Mouse (Mus musculus): ENCODE measurements around the gene Masp1.
A peak's percentile ranks its signal among the peaks of the same experiment; 100 is the strongest.

Gene Masp1

DNA sequence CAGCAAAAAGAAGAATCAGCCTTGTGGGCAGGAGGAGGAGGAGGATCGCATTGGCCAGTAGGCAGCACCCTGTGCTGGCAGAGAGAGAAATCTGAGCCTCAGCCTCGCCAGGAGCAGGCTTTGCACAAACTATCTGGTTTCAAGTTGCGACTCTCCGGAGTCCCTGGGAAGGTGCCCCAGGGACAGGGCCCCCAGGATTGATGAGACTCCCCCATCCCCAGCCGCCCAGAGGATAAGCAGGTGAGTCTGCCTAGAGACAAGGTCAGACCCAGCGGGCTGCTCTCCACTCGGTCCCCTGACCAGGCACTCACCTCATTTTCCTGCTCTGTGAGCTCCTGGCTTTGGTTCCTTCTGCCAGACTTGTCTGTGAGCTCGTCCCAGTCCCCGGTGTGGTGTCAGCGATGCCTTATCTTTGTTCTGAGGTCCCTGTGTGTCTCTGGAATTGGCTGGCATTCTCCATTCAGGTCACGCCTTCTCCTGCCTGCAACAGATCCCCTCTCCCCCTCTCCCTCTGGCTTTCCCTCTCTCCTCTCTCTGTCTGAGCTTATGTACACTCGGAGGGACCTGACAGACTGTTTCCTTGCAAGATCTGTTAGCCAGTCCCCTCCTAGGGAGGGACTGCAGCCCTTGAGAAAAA, at the start of gene Masp1, which contains the start of gene Rtp4:
TSS of gene Masp1 (minus strand) at position 581 of the 637 bp plus-strand sequence.
TSS of gene Rtp4 (plus strand) at position 57 of the 637 bp plus-strand sequence.
- no peak for DNase-seq (ENCODE audit: low spot score)

DNA sequence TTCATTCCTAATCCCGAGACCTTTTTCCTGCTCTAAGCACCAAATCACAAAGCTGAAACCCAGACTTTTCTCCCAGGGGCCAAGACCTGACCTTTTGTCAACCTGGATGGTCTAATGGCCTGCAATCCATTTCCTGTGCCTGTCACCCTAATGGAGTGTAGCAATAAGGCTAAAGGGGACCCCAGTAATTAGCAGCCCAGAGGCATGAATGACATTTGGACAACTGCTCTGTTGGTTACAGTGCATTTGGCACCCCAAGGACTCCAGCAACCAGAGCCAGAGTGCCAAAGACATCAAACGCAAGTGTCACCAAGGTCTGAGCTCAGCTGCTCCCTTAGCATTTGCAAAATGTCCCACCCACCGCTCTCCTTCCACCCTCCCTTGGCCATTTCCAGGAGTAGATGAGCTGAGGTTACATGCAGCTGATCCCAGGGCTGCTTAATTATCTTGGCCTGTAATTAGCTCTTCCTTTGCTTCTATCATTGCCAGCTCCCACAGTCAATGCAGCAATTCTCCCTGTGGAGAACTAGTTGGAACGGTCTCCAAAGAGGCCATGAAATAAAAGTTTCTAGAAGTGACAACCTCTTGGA, 47.8 kb upstream of the Masp1 start:
- DNase-seq (ENCODE audit: low spot score): no peak

DNA sequence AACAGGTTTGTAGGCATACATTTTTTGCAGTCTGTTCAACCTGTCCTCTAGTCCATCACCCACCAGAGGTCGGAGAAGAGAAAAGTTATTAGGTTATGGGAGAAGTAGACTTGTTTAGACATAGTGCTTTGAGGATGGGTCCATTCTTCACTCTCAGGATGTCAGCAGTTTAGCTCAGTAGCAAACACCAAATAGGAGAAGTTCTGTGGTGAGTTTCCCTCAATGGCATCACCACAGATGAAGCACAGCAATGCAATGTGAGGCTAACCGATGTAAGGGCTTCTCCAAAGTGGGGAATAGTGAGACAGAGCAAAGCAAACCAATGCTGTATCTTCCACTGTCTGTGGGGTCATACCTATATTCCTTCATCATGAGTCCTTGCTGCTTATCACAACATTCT, 37.1 kb upstream of the Masp1 start:
- DNase-seq (ENCODE audit: low spot score): no peak

DNA sequence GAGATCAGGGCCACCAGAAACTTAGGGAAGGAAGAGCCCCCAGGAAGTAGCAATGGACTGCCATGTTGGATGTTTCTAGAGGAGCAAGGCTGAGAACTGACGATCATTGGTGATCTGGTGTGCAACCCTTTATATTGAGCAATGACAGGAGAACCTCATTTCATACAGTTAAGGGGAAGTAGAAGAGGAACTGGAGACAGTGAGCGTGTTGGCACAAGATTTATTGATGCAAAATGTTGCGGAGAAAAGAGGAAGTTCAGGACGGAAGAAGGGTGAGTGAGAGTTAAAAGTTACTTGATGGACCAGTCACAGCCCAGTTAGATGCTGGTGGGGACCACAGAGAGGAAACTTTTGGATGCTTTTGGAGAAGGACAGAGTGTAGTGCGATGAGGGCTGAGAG, 36.6 kb upstream of the Masp1 start:
- no peak for DNase-seq (ENCODE audit: low spot score)

DNA sequence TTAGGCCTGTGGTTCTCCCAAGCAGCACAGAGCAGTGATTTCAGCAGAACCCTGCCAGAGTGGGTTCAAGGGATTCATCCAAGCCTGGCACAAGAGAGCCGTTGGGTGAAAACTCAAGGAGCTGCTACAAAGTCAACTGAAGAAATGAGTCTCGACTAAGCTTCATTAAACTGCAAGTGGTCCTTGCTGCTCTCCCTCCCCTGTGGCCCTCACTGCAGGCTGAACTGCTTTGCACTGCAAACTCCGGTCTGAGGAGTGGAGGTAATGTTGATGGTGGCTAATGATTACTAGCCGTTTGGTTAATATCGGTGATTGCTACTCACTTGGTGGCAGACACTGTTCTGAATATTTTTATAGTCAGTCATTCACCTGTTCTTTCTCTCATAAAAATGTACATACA, 34.1 kb upstream of the Masp1 start:
- no peak for DNase-seq (ENCODE audit: low spot score)

DNA sequence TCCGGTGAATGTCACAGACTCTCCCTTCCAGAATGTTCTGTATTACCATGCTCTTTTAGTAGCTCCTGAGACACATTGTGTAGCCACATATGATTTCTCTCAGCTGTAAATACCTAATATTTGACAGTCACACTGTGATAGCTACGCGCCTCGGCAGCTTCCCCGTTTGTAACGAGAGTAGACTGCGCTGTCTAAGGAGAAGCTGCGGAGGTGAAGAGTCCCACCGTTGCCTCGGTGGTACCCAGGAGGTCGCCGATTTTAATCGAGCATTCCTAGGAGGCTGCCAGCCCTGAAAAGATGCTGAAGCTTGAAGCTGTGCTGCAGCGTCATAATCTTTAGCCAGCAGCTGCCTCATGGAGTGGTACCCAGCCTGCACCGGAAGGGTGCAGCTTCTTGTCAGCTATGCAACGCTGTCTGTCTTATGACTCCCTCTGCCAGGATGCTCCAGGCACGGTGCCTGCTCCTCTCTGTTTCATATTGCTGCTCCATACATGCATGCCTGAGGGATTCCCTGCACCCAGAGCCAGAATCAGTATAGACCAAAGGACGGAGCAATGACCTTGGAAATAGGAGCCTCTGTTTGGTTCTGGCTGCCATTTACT, 30.5 kb upstream of the Masp1 start:
- DNase-seq (ENCODE audit: low spot score): no peak

DNA sequence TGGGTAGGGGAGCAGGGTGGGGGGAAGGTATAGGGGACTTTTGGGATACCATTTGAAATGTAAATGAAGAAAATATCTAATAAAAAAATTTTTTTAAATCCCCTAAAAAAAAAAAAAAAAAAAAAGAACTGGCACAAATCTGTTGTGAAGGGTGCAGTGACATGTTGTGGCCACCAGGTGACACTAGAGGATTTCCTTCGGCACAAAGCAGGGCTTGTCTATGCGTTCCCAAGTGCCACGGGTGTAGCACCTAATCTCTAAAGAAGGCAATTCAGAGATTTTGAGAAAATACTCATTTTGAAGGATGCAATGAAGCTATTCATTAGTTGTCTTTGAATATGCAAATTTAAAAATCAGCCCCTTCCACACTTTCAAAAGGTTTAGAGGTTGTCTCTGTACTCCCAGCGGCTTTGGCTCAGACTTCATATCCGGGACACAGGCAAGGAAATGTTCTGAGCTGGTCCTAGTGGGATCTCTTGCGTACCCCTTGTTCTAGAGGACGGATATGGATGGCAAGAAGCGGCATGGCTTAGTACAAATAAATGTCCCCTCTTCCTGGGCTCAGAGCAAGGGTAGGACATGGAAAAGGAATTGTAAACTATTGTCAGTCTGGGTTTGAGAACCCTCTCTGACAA, 29.8 kb upstream of the Masp1 start:
- DNase-seq (ENCODE audit: low spot score): peak; percentile 30

DNA sequence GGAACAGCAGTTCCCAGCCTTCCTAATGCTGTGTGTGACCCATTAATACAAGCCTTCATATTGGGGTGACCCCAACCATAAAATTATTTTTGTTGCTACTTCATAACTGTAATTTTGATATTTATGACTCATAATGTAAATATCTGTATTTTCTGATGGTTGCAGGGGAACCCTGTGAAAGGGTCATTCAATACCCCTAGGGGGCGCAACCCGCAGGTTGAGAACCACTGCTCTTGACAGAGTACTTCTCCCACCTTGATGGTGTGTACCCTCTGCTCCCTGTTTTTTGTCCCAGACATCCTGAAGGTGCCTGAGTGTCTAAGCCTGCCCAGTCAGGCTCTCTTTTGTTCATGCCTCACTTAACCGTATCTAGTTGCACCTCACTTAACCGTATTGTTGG, 27.2 kb upstream of the Masp1 start:
- DNase-seq (ENCODE audit: low spot score): no peak

DNA sequence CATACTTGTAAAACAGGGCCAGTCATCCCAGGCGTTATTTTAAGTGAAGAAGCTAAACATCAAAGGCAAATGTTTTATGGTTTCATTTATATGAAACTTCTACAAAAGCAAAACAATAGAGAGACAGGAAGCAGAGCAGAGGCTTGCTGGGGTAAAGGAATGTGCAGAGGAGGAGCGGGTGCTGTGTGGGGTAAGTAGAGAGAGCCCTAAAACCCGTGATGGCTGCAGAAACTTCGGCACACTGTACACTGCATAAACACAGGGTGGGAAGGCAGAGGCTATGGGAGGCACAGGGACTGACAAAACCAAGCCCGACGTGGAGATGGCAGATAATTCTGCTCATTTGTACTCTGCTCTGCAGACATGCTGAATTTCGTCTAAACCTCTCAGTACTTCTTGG, 23.7 kb upstream of the Masp1 start:
- DNase-seq (ENCODE audit: low spot score): no peak

DNA sequence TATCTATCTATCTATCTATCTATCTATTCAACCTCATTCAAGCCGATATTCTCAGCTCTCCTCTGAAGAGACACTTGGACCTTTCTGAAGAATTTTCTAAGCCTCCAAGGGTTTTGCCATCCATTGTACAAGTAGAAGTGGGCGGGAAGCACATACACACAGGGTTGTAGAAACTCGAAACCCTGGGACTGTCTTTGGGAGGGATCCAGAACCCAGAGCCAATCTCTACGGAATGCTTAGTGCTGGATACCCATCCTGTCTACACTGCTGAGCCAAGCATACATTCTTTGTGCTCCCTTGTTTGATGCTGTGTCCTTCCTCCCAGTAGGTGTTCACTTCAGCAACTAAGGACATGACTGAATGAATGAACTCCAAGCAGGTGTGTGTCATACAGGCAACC, 22.3 kb upstream of the Masp1 start:
- no peak for DNase-seq (ENCODE audit: low spot score)

DNA sequence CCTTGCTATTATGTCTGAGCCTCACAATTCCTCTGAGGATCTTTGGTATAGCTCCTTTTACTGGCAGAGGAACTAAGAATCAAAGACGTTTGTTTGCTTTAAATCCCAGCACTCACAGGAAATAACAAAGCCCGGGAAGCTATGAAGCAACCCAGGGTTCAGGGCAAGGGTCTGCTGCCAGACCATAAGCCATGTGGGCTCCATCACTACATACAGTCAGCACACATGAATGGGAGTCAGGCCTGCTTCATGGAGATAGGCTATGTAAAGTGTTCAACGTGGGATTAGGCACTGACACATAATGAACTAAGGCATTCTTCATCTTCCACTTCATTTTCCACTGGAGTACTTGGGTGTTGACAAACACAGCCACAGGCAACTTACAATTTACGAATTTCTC, 20.4 kb upstream of the Masp1 start:
- no peak for DNase-seq (ENCODE audit: low spot score)

DNA sequence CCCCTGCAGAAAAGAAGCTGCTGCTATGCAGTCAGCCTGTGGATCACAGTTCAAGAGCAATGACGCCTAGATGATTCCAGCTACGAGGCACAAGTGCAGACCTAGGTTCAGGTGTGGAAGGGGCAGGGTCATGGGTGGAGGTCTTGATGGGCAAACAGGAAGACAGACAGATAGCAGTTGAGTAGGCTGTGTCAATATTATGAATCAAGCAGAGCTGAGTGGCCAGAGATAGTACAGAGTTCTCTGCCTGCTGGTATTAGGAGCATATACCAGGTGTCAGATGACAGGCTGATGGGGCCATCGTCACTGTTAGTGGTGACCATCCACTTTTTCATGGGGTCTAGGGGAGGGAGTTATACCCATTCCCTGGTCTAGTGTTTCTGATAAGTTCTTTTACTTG, 13.1 kb upstream of the Masp1 start:
- DNase-seq (ENCODE audit: low spot score): no peak

DNA sequence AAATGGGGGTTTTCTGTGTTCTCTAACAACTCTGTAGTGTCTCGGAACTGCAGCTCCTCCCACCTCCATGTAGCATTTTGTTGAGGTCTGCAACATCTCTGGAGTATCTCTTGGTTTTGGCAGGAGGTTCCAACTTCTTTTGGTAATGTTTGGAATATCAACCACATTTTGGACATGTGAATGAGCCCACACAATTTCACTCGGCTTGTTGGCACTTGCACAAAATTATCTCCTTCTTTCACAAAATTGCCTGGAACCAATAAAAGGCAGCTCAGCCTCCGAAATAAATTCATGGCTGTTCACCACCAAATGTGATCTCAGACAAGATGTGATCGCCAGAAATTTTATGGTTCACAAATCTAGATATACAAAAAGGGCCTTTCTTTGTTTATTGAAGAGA, 8.6 kb upstream of the Masp1 start:
- no peak for DNase-seq (ENCODE audit: low spot score)

DNA sequence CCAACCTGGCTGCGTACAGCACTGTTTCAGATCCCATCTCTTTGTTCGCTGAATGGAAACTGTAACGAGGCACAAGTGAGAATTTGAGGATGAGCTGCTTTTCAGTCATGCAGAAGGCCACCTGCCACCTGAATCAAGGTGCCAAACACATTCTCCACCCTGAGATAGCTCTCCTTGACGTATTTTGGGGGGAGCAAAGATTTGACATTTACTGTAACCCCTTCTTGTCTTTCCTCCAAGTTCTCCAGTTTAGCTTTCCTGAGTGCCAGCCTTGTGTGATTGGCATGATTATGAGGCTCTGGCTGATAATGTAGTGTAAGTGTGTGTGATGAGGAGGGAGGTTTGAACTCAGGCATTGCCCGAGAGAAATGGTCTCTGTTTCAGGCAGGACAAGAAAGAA, 1.5 kb upstream of the Masp1 start:
- DNase-seq (ENCODE audit: low spot score): no peak

DNA sequence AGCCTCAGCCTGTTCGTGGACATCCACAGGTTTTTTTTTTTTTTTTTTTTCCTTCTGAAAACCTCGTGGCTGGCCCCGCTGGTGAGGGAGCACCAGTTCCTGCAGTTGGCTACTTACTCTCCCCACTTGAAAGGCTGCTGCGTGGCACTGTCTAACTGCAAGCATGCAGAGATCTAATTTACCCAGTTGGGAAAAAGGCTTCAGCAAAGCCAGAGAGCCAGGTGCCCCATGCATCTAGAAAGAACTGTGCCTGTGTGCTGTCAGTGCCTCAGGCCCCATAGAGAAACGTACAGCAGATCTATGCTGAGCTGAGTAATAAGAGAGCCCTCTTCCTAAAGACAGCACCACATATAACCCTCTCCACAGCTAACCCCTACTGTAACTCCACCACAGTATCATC, 477 bp upstream of the Masp1 start:
- no peak for DNase-seq (ENCODE audit: low spot score)

DNA sequence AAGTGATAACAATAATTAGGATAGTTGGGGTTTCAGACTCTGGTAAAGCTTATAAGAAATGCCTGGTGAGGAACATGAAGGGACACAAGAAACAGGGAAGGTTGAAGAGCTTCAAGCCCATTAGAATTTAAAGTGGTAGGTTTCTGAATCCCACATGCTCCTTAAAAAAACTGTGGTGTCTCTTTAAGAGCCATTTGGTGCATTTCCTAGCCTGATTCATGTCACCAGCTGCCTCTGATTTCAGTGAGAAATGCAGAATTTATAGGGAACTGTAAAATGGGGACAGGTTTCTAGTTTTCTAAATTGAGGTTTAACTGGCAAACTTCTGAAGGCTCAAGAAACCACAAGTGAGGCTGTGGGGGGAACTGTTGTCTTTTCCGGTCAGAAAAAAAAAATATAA, 844 bp downstream of the Masp1 start:
- DNase-seq (ENCODE audit: low spot score): no peak

DNA sequence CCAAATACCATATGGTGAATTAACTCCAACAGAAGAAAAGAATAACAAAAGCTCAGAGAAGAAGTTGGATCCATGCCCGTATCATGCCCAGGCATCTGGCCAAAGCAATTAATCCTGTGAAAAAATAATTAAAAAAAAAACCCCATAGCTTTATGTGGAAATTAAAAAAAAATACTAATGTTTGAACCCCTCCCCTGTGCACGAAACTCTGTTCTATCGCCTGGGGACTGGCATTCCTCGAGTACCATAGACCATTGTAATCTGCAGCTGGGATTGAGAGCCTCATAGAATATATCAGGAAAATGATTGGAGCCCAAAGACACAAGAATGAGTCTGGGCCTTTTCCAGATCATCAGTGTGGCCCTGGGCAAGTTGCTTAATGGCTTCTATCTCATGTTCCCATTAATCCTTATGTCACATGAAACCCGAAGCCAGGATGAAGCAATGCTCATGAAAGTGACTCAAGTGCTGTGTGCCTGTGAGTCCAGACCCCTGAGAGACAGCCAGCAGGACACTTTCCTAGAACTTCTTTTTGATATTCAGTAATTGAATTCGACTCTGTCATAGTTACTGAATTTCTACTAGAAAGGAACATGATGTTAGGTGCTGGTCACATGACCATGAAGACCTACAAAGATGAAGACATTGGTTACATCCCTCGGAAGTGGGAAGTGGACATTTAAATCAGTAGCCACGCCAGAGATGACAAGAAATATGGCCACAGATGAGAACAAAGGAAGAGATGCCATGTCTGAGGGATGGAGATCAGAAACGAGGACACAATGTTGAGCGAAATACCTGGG, 1.8 kb downstream of the Masp1 start:
- no peak for DNase-seq (ENCODE audit: low spot score)

DNA sequence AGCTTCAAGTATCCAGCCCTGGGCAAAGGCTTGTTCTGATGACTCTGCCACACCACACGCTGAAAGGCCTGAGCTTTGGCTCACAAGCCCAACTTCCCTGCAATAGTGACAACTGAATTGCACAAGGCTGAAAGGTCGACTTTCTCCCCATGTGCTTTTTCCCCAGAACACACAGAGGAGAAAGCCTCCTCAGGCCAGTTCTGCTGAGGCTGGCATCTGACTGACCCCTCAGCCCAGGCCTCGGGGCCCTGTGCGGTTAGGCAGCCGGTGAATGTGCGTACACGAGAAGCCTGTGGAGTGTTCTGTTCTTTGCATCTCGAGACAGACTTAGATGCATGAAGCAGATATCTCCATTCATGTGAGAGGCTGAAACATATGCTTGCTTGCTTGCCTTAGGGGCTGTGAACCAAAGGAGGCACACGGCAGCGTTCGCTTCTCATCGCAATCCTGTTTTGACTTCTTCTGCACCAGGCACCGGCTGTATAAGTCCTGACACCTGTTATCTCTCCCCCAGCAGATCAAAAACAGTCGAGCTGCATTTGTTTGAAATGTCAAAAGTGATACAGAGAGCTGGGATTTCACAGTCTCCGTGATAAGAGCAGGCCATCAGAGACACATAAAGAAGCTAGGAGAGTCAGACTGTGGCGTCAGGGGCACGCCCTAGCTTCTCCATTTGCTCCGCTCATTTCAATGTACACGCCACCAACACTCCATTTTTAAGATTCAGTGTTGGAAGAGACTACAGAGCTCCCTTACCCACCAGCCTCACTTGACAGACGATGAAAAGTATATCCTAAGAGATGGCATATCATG, 2.7 kb downstream of the Masp1 start:
- no peak for DNase-seq (ENCODE audit: low spot score)

DNA sequence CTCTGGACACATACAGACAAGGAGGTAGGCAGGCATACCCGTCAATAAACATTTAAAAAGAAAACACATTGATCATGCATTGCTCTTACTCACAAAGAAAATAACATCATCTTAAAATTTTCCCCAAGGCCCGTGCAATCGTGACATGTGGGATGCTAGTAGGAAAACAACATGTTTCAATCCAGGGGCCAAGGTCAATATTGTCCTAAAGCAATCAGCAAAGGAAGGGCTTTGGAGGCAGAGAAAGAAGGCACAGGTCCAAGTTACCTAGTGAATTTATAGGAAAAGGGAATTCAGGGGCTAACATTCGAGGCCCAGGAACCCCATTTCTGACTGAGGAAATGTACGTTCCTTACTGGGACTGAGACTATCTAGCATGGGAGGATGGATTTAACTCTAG, 3.4 kb downstream of the Masp1 start:
- no peak for DNase-seq (ENCODE audit: low spot score)

DNA sequence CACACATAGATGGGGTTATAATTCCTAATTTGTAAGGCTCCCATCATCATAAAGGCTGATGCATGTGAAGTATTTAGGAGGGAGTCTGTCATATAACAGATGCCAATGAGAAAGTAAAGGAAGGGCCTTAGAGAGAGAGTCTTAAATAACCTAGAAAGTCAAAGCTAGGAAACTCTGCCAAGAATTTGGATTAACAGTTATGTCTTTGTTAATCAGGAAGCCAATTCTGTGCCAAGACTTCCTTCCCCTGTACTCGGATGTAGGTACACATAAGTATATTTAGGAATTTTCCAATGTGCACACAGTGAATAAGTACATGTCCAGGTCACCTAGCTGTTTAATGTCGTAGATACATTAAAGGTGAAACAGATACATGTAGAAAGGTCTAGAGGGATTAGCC, 4.0 kb downstream of the Masp1 start:
- DNase-seq (ENCODE audit: low spot score): no peak

DNA sequence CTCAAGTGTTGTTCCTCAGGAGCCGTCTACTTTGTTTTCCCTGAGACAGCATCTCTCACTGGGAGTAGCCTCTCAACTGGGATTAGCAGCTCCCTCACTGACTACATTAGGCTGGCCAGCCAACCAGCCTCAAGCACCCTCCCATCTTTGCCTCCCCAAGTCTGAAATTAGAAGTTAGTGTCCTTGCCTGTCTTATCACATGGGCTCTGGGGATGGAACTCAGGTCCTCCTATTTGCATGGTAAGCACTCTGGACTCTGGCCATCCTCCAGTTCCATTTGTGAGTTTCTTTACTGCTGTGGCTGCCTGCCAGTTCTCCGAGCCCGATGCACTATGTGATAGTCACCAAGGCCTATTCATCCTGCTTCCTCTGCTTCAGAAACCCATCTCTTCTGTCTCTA, 4.8 kb downstream of the Masp1 start:
- DNase-seq (ENCODE audit: low spot score): no peak

DNA sequence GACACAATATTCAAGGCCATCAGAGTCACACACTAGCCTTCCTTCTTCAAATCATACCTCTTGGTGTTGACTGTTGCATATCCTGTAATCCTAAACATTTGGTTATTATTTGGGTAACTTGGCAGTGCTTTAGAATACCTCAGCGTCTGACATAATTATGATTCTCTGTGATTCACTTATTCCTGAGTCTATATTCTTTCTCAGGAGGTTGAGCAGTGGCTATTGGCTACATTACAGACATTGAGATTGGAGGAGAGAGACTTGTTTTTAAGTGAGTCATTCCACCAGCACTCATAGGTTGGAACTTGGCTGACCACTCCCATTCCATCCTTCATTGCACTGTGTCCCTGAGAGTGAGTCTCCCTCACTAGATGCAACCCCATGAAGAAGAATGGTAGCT, 7.2 kb downstream of the Masp1 start:
- DNase-seq (ENCODE audit: low spot score): no peak

All from urinary bladder, postnatal 25 days (tissue).